ENCODE assay signal across 26 mouse cellular contexts in the genomic region with DNA sequence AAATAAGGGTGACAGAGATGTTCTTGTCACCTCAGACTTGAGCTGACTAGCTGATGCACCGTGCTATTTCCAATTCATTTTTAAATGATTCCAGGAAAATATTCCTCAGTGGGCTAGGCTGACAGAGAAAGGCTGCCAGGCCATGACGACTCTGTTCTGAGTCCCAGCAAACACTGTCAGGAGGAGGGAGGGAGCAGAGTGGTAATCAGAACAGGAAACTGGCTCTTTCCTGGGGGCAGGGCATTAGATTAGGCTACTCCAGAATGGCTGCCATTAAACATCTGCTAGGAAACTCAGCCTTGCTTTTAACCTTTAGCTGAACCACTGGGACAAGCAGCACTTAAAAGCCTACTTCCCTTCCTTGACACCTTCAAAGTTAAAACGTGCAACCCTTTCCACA. TPM values are rescaled to one million over a fixed set of nuclear protein-coding genes. Genes with fewer than 3 reads are reported as not detected.
DNase-seq lines count a peak whose midpoint lies in the region; ATAC-seq lines count a peak whose summit lies in the region.
"Had no signal": no experiment of that assay in that cellular context is flagged by ENCODE, and none has a peak within 500 bp of the region (broad histone marks: within the 10 kb centered on the region; RNA-seq: fewer than 3 reads in every experiment).

No protein-coding gene starts in this region.

- H3K9me3 ChIP-seq in embryonic facial prominence, embryonic 11.5 days (replicated peaks; ENCODE audit: control insufficient read depth, low read length) = no peaks in the 10 kb centered on the region
- no peaks in the 10 kb centered on the region for H3K9me3 ChIP-seq in embryonic facial prominence, embryonic 10.5 days
- H3K9me3 ChIP-seq in heart, embryonic 12.5 days (replicated peaks) = no peaks in the 10 kb centered on the region
- H3K9me3 ChIP-seq: embryonic facial prominence, embryonic 15.5 days had no signal

- no peak overlapping the region for H3K4me3 ChIP-seq in embryonic facial prominence, embryonic 11.5 days (ENCODE audit: low read depth, low read length)
- H3K4me3 ChIP-seq in embryonic facial prominence, embryonic 10.5 days = no peak overlapping the region
- no peak overlapping the region for H3K4me3 ChIP-seq in heart, embryonic 12.5 days
- H3K4me3 ChIP-seq: embryonic facial prominence, embryonic 15.5 days; layer of hippocampus, adult 2 months; myocyte had no signal

- no peak overlapping the region for H3K9ac ChIP-seq in embryonic facial prominence, embryonic 11.5 days (replicated peaks; ENCODE audit: low read length)
- H3K9ac ChIP-seq in heart, embryonic 12.5 days = no peak overlapping the region
- H3K9ac ChIP-seq: embryonic facial prominence, embryonic 15.5 days had no signal

- peak; percentile 8 for DNase-seq in embryonic facial prominence, embryonic 11.5 days (ENCODE audit: low spot score)
- DNase-seq in embryonic facial prominence, embryonic 10.5 days (ENCODE audit: low spot score) = no peak
- DNase-seq in lung, postnatal 10 days = peak; percentile 35
- DNase-seq in lung, postnatal 25 days (ENCODE audit: low spot score) = no peak
- DNase-seq in heart, postnatal 4 days = peak; percentile 49
- no peak for DNase-seq in T-cell, adult 2 months (ENCODE audit: low spot score)
- no peak for DNase-seq in layer of hippocampus, adult 11-12 months (ENCODE audit: low spot score)
- DNase-seq: adrenal gland, postnatal 25 days; cerebellum, adult 11 months; cerebellum, postnatal 10 days; gastrocnemius, postnatal 25 days; kidney, adult 11 months; layer of hippocampus, postnatal 36 days; left cerebral cortex, postnatal 4 days; liver; lung, postnatal 36 days; thymus, postnatal 36 days had no signal

- 60% methylated on average over 3 of the region's 3 CpGs for WGBS in embryonic facial prominence, embryonic 11.5 days
- WGBS in embryonic facial prominence, embryonic 10.5 days = 61% methylated on average over 3 of the region's 3 CpGs
- 28% methylated on average over 3 of the region's 3 CpGs for WGBS in heart, embryonic 12.5 days

- no peaks in the 10 kb centered on the region for H3K36me3 ChIP-seq in embryonic facial prominence, embryonic 11.5 days (replicated peaks; ENCODE audit: control insufficient read depth, insufficient read depth, low read depth, low read length)
- H3K36me3 ChIP-seq in embryonic facial prominence, embryonic 10.5 days (replicated peaks) = peaks cover 35% of the 10 kb centered on the region
- H3K36me3 ChIP-seq in heart, embryonic 12.5 days = peaks cover 18% of the 10 kb centered on the region

- no peaks in the 10 kb centered on the region for H3K4me1 ChIP-seq in embryonic facial prominence, embryonic 11.5 days (ENCODE audit: control insufficient read depth, insufficient read depth, low read length)
- peaks cover 9% of the 10 kb centered on the region for H3K4me1 ChIP-seq in embryonic facial prominence, embryonic 10.5 days
- peaks cover 41% of the 10 kb centered on the region for H3K4me1 ChIP-seq in heart, embryonic 12.5 days (replicated peaks)
- H3K4me1 ChIP-seq: embryonic facial prominence, embryonic 15.5 days had no signal

- no peak overlapping the region for H3K4me2 ChIP-seq in embryonic facial prominence, embryonic 11.5 days (ENCODE audit: low read depth, low read length)
- peak overlapping the region; percentile 3; the same call in 1 of the 2 replicates for H3K4me2 ChIP-seq in heart, embryonic 12.5 days
- H3K4me2 ChIP-seq: embryonic facial prominence, embryonic 15.5 days; midbrain, embryonic 11.5 days had no signal

- ATAC-seq in embryonic facial prominence, embryonic 11.5 days (replicated peaks; ENCODE audit: insufficient number of reproducible peaks, low FRiP score, low TSS enrichment, low read depth) = no peak
- 0 out of 2 replicates have a peak, but pooled peaks have one; percentile 51 for ATAC-seq in heart, embryonic 12.5 days (ENCODE audit: insufficient number of reproducible peaks, low FRiP score)
- ATAC-seq: CD4-positive, CD25-positive, alpha-beta regulatory T cell, adult 4 months had no signal

- H3K27me3 ChIP-seq in embryonic facial prominence, embryonic 11.5 days (ENCODE audit: control insufficient read depth, insufficient read depth, low read length) = no peaks in the 10 kb centered on the region
- H3K27me3 ChIP-seq in embryonic facial prominence, embryonic 10.5 days (replicated peaks; ENCODE audit: low read depth, poor library complexity, severe bottlenecking) = no peaks in the 10 kb centered on the region
- H3K27me3 ChIP-seq in heart, embryonic 12.5 days (replicated peaks) = no peaks in the 10 kb centered on the region
- H3K27me3 ChIP-seq: embryonic facial prominence, embryonic 15.5 days had no signal

- H3K27ac ChIP-seq in embryonic facial prominence, embryonic 11.5 days (replicated peaks; ENCODE audit: low read depth, low read length) = no peak overlapping the region
- no peak overlapping the region for H3K27ac ChIP-seq in embryonic facial prominence, embryonic 10.5 days (replicated peaks)
- H3K27ac ChIP-seq in heart, embryonic 12.5 days (ENCODE audit: poor library complexity, severe bottlenecking) = no peak overlapping the region
- H3K27ac ChIP-seq: embryonic facial prominence, embryonic 15.5 days; kidney, postnatal 0 days; layer of hippocampus, adult 2 months had no signal

RNA-seq across cellular contexts. Expression of gene Ldhal6b, which starts 6.6 kb away (rescaled TPM):
- polyA plus RNA-seq in embryonic facial prominence, embryonic 11.5 days (2014; fragmentation: Nextera tagmentation; extraction: Ambion mirVana) = not detected in 2 replicates
- polyA plus RNA-seq in embryonic facial prominence, embryonic 10.5 days (2016; fragmentation: Nextera tagmentation; extraction: Ambion mirVana) = not detected in 2 replicates
- polyA plus RNA-seq in heart, embryonic 12.5 days (2016; fragmentation: Nextera tagmentation; extraction: Ambion mirVana) = not detected in 2 replicates
- total RNA-seq in heart, postnatal 4 days (2021) = 1 to 10 TPM; 1.0 to 1.3 TPM
- total RNA-seq: hematopoietic stem cell, adult 5-6 weeks had no signal
- polyA plus RNA-seq: CD4-positive, CD25-positive, alpha-beta regulatory T cell, adult 4 months; embryonic facial prominence, embryonic 15.5 days; kidney, postnatal 0 days; liver, embryonic 16.5 days; midbrain, embryonic 11.5 days had no signal

RNA-seq across cellular contexts. Expression of gene Tmem242, which starts 14.9 kb away (rescaled TPM):
- polyA plus RNA-seq in embryonic facial prominence, embryonic 11.5 days (2014; fragmentation: Nextera tagmentation; extraction: Ambion mirVana) = 155 and 160 TPM in 2 replicates
- polyA plus RNA-seq in embryonic facial prominence, embryonic 10.5 days (2016; fragmentation: Nextera tagmentation; extraction: Ambion mirVana) = 135 and 137 TPM in 2 replicates
- 108 and 111 TPM in 2 replicates for polyA plus RNA-seq in heart, embryonic 12.5 days (2016; fragmentation: Nextera tagmentation; extraction: Ambion mirVana)
- 100 to 1,000 TPM; 128 to 131 TPM for total RNA-seq in heart, postnatal 4 days (2021)

Comparison
In these comparisons a context has a peak if more than half of its experiments do, and no peak if none do; other contexts are left out.
1. DNase-seq: peak in embryonic facial prominence, embryonic 11.5 days (single experiment), lung, postnatal 10 days (single experiment) and heart, postnatal 4 days (single experiment); none in embryonic facial prominence, embryonic 10.5 days (single experiment), lung, postnatal 25 days (single experiment), T-cell, adult 2 months (single experiment) and layer of hippocampus, adult 11-12 months (single experiment).